Mouse (Mus musculus) right cerebral cortex, postnatal 4 days (tissue): ENCODE data around the gene Hcn3.
"Not testable (repeated sequence)": the region's sequence is repeated elsewhere in the genome, so short reads cannot be mapped to it uniquely, and the experiment has no call there.

Source experiments
- DNase-seq: peaks from one replicate; pipeline ENCODE4 v3.0.0-alpha.2; 2022

Gene Hcn3

GRCm38 (mm10) chr3:89179056-89179455, 19.1 kb upstream of the Hcn3 start:
- no peak for DNase-seq

- no peak for DNase-seq
Measured at GRCm38 (mm10) chr3:89178107-89178385, 18.1 kb upstream of the Hcn3 start.

DNA sequence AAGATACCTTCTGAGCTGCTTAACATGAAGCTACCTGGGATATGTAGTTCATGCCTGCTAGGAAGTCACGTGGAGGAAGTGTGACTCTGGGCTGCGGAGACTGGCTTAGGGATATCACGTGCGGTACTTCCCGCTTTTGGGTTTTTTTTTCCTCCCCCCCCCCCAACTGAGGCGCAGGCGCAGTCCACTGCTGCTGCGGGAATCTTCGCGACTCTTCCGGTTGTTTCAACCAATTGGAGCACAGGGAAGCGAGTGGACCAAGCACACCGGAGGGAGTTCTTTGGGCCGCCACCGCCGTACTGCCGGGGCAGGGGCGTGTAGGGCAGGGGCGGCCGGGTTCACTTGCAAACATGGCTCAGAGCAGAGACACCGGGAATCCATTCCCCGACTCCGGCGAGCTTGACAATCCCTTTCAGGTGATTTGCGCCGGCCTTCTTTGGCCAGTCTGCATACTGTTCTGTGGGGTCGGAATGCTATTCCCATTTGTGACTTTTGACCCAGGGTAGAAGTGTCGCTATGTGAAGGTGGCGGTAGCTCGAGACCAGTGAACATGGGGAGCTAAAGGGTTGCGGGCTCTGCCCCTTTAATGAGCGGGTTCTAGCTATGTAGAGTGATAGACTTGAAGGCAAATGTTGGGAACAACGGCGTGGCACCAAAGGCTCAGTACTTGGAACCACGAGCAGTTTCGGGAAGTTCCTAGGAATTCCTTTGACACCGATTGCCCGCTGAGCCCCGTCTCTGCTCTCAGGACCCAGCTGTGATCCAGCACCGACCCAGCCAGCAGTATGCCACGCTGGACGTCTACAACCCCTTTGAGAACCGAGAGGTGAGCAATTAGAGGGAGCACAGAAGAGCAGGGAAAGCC, 17.5 kb upstream of the Hcn3 start, which contains the start of gene Scamp3:
Gene Scamp3 (plus strand): TSS at position 232 of the 865 bp plus-strand sequence.
- DNase-seq = peak; percentile 81

- DNase-seq = no peak
Measured at GRCm38 (mm10) chr3:89176421-89176820, 16.4 kb upstream of the Hcn3 start.

- DNase-seq = no peak
Measured at GRCm38 (mm10) chr3:89175544-89175943, 15.5 kb upstream of the Hcn3 start.

GRCm38 (mm10) chr3:89174844-89175243, 14.8 kb upstream of the Hcn3 start:
- DNase-seq = no peak

DNA sequence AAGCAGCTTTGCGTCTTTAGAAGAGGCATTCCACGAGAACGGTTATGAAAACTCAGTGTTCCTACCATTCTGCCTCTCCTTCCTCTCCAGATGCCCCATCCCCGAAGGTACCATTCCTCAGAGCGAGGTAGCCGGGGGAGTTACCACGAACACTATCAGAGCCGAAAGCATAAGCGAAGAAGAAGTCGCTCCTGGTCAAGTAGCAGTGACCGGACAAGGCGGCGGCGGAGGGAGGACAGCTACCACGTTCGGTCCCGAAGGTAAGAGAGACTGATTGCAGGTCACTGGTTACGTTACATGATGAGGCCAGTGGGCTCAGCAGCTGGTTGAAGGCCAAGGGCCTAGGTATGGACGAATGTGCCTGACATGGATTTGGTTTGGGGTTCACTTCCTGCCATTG, 6.9 kb upstream of the Hcn3 start:
- DNase-seq = no peak

DNA sequence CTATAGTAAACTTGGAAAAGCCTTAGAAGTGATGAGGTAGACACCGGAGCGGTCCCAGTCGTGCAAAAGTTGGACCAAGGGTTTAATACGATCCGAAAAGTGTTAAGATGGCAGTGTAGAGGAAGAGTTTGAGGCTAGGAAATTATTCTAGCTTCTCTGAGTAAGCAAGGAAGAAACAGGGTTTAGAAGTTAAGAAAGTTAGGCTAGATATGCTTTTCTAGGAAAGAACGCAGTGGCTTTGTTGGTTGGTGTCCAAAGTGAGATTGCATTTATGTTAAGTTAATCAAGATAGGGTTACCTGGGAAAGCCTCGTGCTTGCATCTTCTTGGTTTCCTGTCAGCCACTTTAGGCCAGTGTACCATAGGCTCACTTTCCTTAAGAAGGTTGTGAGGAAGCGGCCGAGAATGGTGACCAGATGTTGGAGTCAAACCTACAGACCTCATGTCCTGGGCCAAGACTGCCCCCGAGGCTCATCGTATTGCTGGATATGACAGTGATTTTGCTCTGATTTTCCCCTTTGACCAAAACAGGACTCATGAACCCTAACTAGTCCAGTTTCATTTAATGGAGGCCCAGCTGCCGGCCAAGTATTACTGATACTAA, 5.4 kb upstream of the Hcn3 start:
- DNase-seq = no peak

GRCm38 (mm10) chr3:89164506-89165267, 4.7 kb upstream of the Hcn3 start, which contains the start of gene Clk2:
Clk2 (plus strand) TSS chr3:89164795.
- peak; percentile 89 for DNase-seq

DNA sequence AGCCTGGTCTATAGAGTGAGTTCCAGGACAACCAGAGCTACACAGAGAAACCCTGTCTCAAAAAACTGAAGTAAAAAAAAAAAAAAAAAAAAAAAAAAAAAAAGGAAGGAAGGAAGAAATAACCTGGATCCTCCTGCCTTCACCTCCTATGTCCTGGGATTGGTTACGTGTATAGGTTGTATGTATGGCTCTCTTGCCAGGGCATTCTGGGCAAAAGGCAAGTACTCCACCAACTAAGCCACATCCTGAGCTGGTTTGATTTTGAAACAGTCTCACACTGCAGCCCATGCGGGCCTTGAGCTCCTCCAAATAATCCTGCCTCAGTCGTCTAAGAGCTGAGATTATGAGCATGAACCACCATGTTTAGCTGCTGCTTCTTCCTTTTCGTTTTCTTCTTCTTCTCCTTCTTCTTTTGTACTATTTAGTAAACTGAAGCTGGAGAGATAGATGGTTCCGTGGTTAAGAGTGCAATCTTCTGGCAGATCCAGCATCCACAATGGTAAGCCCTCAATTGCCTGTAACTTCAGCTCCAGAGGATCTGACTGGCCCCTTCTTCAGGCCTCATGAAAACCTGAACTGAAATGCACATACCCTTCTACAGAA, 3.7 kb upstream of the Hcn3 start:
- DNase-seq = no peak

GRCm38 (mm10) chr3:89163123-89163522, 3.1 kb upstream of the Hcn3 start:
- no peak for DNase-seq

DNA sequence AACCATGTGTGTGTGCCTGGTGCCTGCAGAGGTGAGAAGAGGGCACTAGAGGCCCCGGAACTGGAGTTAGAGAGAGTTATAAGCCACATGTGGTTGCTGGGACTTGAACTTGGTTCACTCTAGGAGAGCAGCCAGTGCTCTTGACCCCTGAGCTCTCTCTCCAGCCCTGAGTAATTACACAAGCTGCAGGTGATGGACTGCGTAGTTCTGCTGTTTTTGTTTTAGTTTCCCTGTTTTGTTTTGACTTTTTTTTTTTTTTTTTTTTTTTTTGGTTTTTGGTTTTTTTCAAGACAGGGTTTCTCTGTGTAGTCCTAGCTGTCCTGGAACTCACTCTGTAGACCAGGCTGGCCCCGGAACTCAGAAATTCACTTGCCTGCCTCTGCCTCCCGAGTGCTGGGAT, 1.8 kb upstream of the Hcn3 start:
- DNase-seq = no peak

DNA sequence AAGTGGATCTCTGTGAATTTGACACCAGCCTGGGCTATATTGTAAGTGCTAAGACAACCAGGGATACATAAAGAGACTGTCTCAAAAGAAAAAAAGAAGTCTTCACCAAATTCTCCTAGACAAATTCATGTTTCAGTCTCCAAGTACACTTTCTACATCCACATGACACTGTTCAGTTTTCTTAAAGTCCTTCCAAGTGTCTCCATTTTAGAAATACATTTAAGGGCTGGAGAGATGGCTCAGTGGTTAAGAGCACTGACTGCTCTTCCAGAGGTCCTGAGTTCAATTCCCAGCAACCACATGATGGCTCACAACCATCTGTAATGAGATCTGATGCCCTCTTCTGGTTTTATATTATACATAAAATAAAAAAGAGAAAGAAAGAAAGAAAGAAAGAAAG, 1.2 kb upstream of the Hcn3 start:
- not testable (repeated sequence) for DNase-seq

DNA sequence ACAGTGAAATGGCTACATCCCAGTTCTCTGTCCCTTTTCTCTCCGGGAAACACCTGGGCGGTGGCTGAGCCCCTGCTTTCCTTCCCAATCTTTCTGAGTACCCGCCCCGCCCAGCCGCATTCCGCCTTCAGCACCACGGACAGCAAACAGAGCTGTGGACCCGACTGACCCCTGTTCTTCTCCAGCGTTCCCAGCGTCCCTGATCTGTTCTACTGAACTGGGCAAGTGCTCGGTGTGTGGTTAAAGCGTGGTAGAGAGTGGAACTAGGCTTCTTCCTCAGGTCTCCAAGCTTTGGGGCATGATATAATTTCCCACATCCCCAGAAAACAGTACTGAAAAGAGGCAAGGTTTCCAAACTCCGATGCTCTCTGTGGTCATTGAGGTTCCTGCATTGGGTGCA, 785 bp downstream of the Hcn3 start:
- peak; percentile 51 for DNase-seq

- DNase-seq = no peak
Measured at GRCm38 (mm10) chr3:89158651-89159050, 1.3 kb downstream of the Hcn3 start.

GRCm38 (mm10) chr3:89156951-89157350, 3.0 kb downstream of the Hcn3 start:
- DNase-seq = no peak

GRCm38 (mm10) chr3:89152084-89152835, 7.7 kb downstream of the Hcn3 start:
- no peak for DNase-seq

GRCm38 (mm10) chr3:89148567-89148966, 11.4 kb downstream of the Hcn3 start:
- no peak for DNase-seq

DNA sequence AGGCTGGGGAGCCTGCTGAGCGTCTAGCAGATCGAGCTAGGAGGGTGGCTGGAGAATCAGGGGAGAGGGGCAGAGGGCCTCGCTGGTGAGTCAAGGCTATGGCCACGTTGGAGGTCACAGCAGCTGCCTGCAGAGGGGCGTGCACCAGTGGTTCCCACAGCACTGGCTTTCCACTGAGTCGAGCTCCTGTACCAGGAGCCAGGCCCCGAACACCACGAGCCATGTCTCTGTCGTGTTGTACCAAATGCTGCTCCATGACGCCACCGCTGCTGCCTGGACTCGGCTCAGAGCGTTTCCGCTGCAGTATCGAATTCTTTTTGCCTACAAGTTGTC, 12.1 kb downstream of the Hcn3 start:
- DNase-seq = no peak

GRCm38 (mm10) chr3:89147101-89147978, 12.7 kb downstream of the Hcn3 start:
- DNase-seq = no peak

DNA sequence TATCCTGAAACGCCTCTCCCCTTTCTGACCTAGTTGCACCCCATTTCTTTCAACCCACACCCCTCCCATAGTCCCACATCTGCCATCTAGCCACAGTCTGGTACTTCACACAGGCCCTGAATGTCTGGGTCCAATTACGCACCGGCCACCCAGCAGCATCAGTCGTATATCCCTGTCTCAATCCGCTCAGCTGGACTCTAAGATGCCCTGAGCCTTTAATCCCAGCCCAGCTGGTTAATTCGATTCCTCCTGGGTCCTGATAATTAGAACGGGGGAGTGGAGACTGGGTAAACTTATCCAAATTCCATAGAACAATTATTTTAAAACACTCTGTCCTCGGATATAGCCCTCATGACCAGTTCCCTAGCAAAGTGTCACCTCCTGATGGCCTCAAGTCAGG, 14.4 kb downstream of the Hcn3 start:
- DNase-seq = no peak

DNA sequence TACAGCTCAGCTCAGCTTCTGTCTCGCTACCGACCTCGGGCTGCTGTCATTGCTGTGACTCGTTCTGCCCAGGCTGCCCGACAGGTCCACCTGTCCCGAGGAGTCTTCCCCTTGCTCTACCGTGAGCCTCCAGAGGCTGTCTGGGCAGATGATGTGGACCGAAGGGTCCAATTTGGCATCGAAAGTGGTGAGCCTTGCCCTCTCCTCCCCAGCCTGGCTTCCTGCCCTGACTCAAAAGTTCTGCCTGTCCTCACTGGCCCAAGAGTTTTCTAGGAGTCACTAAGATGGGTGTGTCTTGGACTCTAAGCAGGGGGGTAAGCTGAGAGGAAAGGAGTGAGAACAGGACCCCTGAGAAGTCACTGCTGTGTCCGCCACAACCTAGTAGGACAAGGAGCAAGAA, 15.2 kb downstream of the Hcn3 start:
- no peak for DNase-seq
